Mouse (Mus musculus): ENCODE data around the gene Olfr1415.

GRCm38 (mm10) chr1:92518561-92518960 lies 22.7 kb upstream of the Olfr1415 start, which contains the start of gene Olfr1414:
- TF ChIP-seq CTCF (IDR thresholded peaks at IDR 0.05; ENCODE audit: low read depth, low read length), result no peak
- no peak for TF ChIP-seq GATA1 (IDR thresholded peaks at IDR 0.05; ENCODE audit: borderline replicate concordance, low read length)
- TF ChIP-seq POLR2AphosphoS5 (IDR thresholded peaks at IDR 0.05; ENCODE audit: insufficient replicate concordance, low read depth, low read length), result no peak
